Mouse (Mus musculus) urinary bladder, adult 18-20 months (tissue): ENCODE data around the gene Ncbp3.
"Not testable (repeated sequence)": the region's sequence is repeated elsewhere in the genome, so short reads cannot be mapped to it uniquely, and the experiment has no call there.

Experiments used
- DNase-seq, 2 experiments: peaks; one replicate each; pipeline ENCODE4 v3.0.0; 2022; ENCODE audit warnings: low spot score in 2 of 2, mixed read lengths in 2 of 2

Ncbp3 gene

DNA sequence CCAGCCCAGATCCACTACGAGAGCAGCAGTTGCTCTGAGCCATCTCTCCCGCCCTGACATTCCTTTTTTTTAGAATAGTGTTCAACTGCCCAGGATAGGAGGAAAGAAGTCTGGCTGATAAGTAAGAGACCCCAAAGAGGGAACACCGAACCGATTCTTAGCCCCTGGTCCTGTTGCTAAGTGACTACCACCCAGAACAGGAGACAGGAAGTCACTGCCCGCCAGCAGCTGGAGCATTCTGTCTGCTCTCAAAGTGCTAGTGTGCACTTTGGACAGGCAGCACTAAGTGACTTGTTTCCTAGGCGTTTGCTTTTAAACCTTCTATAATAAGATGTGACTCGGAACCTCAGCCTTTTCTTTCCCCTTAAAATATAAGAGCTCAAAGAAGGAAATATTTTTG, 37.8 kb downstream of the Ncbp3 start:
- no peak for DNase-seq

GRCm38 (mm10) chr11:73087700-73088480, 40.3 kb downstream of the Ncbp3 start:
- no peak for DNase-seq

GRCm38 (mm10) chr11:73090283-73090682, 42.7 kb downstream of the Ncbp3 start, which contains the start of gene Itgae:
Gene Itgae (plus strand): TSS chr11:73090583.
- no peak for DNase-seq

DNA sequence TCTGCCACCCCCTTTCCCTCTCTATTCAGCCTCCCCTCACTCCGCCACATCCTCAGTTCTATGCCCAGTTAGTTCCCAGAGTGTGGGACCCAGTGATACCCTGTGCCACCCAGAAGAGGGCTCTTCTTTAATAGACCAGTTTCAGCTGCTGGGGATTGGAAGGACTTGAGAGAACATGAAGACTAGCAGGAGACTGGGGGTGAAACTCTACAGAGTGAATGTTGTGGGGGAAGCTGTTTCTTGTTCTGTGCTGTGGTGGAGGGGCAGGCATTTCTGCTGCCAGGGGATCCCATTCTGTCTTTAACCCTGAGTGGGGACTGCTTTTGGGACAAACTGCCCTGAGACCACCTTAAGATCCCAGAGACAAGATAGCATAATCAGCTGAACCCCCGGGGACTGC, 43.2 kb downstream of the Ncbp3 start:
- DNase-seq: no peak

- no peak for DNase-seq
These were observed 44.5 kb downstream of the Ncbp3 start for GRCm38 (mm10) chr11:73092057-73092456.

GRCm38 (mm10) chr11:73092877-73093276, 45.3 kb downstream of the Ncbp3 start:
- no peak for DNase-seq

- DNase-seq: no peak
These were observed 46.8 kb downstream of the Ncbp3 start for GRCm38 (mm10) chr11:73094231-73094995.

- no peak for DNase-seq
These were observed 51.3 kb downstream of the Ncbp3 start for GRCm38 (mm10) chr11:73098860-73099259.

GRCm38 (mm10) chr11:73099976-73100750, 52.6 kb downstream of the Ncbp3 start:
- DNase-seq: no peak

DNA sequence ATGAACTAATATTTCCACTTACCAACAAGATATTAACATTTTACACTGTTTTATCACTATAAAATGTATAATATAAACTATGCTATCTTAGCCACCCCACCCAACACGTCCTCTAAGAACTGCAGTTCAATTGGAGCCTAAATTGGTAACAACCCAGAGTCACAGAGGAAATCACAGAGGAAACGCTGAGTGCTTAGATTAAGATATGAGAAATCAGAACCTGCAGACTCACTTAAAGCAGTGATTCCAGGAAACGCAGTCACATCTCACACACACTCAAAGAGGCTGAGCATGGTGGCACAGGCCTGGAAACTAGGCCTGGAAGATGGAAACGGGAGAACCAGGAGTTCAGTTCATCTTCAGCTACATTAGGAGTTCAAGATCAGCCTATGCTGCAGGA, 53.7 kb downstream of the Ncbp3 start:
- DNase-seq: no peak

DNA sequence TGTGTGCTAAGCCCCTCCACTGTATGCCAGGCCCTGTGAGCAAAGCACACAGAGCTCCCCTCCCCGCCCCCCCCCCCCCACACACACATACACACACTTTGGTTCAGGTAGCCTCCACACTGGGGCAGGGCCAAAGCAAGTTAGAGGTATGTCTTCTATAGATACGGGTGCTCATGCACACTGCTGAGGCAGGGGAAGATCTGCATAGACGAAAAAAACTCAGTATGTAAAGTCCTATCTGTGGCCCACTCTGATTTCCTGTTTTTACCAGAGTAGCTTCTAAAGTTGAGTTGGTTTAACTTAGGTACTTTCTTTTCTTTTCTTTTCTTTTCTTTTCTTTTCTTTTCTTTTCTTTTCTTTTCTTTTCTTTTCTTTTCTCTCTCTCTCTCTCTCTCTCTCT, 57.7 kb downstream of the Ncbp3 start:
- no peak for DNase-seq

GRCm38 (mm10) chr11:73107358-73107757, 59.8 kb downstream of the Ncbp3 start:
- DNase-seq: not testable (repeated sequence)

DNA sequence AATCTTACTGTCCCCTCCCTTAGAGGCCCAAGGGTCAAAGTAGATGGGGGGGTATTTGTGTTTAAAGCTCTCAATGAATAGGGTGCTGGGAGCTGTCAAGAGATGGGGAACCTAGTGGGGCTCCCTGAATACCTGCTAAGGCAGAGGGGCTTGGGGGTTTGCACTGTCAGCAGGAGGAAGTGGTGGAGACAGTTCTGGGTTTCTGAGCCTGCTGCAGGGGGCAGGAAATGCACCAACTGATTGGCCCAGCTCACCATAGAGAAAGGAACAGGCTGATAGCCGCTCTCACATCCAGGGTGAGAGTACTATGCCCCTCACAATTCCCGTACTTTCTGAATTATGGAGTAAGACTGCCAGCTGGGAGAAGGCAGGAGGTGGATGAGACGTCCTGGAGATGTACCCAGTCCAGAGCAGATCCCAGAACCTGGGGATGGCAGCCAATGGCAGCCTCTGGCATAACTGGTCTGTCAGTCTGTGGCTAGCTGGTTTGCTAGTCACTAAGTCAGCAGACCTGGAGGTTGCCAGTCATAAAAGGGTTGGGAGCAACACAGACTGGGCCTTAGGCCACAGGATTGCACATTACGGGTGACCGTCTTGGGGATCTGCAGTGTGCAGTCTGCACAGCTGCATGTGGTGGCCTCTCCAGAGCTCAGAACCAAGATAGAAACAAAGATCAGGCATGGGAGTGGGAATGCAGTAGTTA, 60.8 kb downstream of the Ncbp3 start:
- DNase-seq: no peak

- no peak for DNase-seq
These were observed 61.5 kb downstream of the Ncbp3 start for GRCm38 (mm10) chr11:73108898-73109625.

DNA sequence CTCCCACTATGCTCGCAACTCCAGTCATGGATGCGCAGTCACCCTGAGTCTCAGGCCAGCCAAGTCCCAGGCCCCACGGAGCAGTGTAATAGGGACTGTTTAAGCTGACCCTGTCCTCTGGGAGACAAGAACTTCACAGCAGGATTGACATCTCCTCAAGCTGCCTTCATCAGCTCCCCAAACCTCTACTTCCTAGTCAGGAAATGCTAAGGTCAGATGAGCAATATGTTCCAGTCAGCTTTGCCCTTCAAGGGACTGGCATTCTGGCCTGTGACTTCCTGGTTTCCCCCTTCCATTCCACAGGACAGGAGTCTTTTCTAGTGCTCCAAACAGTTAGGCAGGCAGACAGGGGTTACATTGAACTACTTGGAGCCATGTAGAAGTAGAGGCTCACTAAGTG, 62.4 kb downstream of the Ncbp3 start:
- DNase-seq: no peak

GRCm38 (mm10) chr11:73111414-73111813, 63.8 kb downstream of the Ncbp3 start:
- DNase-seq: no peak

GRCm38 (mm10) chr11:73126495-73126894, 78.9 kb downstream of the Ncbp3 start:
- no peak for DNase-seq

GRCm38 (mm10) chr11:73131020-73131419, 83.4 kb downstream of the Ncbp3 start:
- DNase-seq: no peak

DNA sequence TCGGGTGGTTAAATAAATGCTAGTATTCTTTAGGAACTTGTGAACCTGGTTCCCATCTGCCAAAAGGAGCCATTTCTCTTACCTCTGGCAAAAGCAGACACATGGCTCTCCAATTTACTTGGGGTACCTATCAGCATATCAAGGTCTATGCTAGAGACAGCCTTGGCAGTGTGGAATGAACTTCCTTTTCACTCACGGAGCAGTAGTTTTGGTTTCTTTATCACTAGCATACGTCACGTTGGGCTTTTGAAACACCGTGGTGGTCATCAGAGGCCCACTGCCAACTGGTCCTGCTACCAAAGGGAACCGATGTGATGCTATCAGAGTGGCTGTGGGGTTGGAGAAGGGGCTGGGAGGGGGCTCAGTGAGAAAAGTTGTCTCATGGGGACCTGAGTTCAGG, 85.4 kb downstream of the Ncbp3 start:
- no peak for DNase-seq

GRCm38 (mm10) chr11:73134222-73134621, 86.6 kb downstream of the Ncbp3 start:
- no peak for DNase-seq

- DNase-seq: no peak
These were observed 89.0 kb downstream of the Ncbp3 start for GRCm38 (mm10) chr11:73136587-73136986.
